Mouse (Mus musculus) bone marrow macrophage, adult 2 months (primary cell): ENCODE data around the gene Vamp1.

ENCODE experiments used
- CTCF ChIP-seq: IDR thresholded peaks from 2 replicates; pipeline ENCODE4 v1.5.1; 2012; ENCODE audit warnings: low read depth, mild to moderate bottlenecking, low read length, moderate library complexity
- POLR2A ChIP-seq: IDR thresholded peaks from 2 replicates; pipeline ENCODE4 v1.6.1; 2012; ENCODE audit warnings: mild to moderate bottlenecking, low read depth, low read length, borderline replicate concordance

DNA sequence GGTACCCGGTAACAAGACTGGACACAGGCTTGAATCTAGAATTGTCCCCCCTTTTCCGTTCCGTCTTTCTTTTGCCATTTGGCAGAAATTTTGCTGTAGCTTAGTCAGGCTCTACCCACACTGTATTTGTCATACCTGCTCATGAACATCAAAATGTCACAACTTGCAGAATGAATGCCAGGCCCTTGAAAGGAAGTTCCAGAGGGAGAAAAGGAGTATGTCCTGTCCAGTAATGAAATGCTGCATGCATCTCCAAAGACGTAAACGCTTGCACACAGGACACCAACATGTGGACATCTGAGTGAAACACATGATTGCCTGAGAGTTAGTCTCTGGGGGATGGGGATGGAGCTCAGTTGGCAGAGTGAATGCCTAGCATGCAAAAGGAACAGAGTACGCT, 1.6 kb upstream of the Vamp1 start:
- no peak for TF ChIP-seq CTCF
- no peak for TF ChIP-seq POLR2A
